Mouse (Mus musculus): Measurements from ENCODE around the gene Col11a2. TPM values are rescaled to one million over a fixed set of nuclear protein-coding genes. Genes with fewer than 3 reads are reported as not detected.

Col11a2 gene
- polyA plus RNA-seq, 1 experiment: 6.4 TPM

DNA sequence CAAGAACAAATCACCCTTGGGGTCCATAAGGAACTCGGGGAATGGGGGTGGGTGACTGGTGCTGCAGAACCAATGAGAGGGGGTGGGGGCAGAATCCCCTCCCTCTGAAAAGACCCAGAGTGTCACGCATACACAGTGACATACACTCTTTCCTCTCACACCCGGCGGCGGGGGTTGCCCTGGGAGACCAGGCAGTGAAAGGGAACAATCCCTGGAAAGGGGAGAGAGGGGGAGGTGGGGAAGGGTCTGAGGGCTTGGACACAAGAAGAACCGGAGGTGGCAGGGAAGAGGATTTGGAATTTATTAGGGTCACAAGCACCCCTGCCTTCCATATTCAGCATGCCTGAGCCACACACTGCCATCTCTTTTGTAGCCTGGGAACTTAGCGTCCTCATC lies 13.5 kb upstream of the Col11a2 start:
- Histone ChIP-seq H3K36me3 (ENCODE audit: control insufficient read depth, insufficient read depth, low read length) (peaks cover 27% of the 10 kb centered on the region), H3K27ac (ENCODE audit: insufficient read depth, low read length) (no peak overlapping the region), H3K4me3 (ENCODE audit: extremely low read depth, insufficient read depth, insufficient read length) (no peak overlapping the region), H3K27me3 (ENCODE audit: control insufficient read depth, insufficient read depth, low read length) (no peaks in the 10 kb centered on the region), H3K4me1 (ENCODE audit: control insufficient read depth, insufficient read depth, insufficient read length) (peaks cover 21% of the 10 kb centered on the region; the same call in 1 of the 2 replicates)
- DNase-seq (ENCODE audit: low read depth in 1 of 2, low spot score in 2 of 2): no peak
- 82% methylated on average over 7 of the region's 7 CpGs for WGBS
- TF ChIP-seq POLR2A (IDR thresholded peaks at IDR 0.05; ENCODE audit: low read depth, low read length): no peak
- TF ChIP-seq CTCF (IDR thresholded peaks at IDR 0.05; ENCODE audit: extremely low read depth, insufficient read depth, insufficient read length, insufficient replicate concordance): no peak

DNA sequence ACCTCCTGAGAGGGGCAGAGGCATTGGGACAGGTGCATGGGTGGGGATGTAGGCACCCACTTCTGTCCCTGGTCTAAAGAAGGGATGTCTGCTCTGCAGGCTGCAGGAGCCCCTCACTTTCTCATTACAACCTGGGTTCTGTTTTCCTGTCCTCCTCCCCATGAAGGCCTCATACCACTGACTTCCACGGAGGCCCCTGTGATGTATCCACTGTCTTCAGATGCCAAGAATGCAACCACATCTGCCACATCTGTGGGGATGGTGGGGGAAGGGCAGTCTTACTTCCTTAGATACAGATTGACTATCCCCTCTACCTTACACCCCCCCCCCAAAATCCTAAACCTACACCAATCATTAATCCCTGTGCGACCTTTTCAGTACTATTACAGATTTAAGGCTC lies 13.0 kb upstream of the Col11a2 start:
- no peaks in the 10 kb centered on the region for H3K27me3 ChIP-seq (ENCODE audit: control insufficient read depth, insufficient read depth, low read length)
- 46% methylated on average over 2 of the region's 2 CpGs for WGBS
- peaks cover 24% of the 10 kb centered on the region; the same call in 1 of the 2 replicates for H3K4me1 ChIP-seq (ENCODE audit: control insufficient read depth, insufficient read depth, insufficient read length)
- no peak overlapping the region for H3K27ac ChIP-seq (ENCODE audit: insufficient read depth, low read length)
- H3K36me3 ChIP-seq (ENCODE audit: control insufficient read depth, insufficient read depth, low read length): peaks cover 23% of the 10 kb centered on the region
- no peak for TF ChIP-seq CTCF (IDR thresholded peaks at IDR 0.05; ENCODE audit: extremely low read depth, insufficient read depth, insufficient read length, insufficient replicate concordance)
- TF ChIP-seq POLR2A (IDR thresholded peaks at IDR 0.05; ENCODE audit: low read depth, low read length): no peak
- H3K4me3 ChIP-seq (ENCODE audit: extremely low read depth, insufficient read depth, insufficient read length): no peak overlapping the region
- DNase-seq (ENCODE audit: low read depth in 1 of 2, low spot score in 2 of 2): no peak

DNA sequence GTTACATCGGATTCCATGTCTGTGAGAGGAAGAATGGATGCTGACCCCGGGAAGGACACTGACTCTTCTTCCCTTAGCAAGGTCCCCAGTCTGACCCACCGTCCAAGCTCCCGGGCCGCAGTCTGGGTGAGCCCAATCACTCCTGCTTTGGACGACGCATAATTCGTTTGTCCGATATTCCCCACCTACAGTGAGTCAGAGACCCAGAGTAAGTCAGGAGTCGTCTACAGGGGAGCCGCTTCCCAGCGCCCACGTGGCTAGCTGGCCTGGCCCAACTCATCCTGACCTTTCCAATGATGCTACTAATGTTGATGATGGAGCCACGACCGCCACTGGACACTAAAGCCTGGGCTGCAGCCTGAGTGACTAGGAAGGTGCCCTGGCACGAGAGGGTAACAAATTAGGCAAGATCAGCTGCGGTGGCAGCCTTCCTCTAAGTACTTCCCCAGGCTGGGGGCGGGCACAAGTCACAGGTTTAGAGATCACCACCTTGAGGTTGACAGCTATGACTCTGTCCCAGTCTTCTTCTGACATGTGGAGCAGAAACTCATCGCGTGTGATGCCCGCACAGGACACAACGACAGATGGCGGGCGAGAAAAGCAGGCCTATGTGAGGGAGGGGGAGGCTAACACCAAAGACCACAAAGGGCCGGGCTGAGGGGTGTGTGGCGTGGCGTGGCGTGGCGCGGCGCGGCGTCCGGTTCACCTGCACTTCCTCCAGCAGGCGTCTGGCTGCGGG lies 12.2 kb upstream of the Col11a2 start:
- H3K4me3 ChIP-seq (ENCODE audit: extremely low read depth, insufficient read depth, insufficient read length): peak overlapping the region; percentile 86
- peaks cover 24% of the 10 kb centered on the region; the same call in 1 of the 2 replicates for H3K4me1 ChIP-seq (ENCODE audit: control insufficient read depth, insufficient read depth, insufficient read length)
- DNase-seq (ENCODE audit: low read depth in 1 of 2, low spot score in 2 of 2): peak; percentile 67 to 79
- WGBS: 11% methylated on average over 36 of the region's 36 CpGs
- H3K27ac ChIP-seq (ENCODE audit: insufficient read depth, low read length): peak overlapping the region; percentile 90
- H3K27me3 ChIP-seq (ENCODE audit: control insufficient read depth, insufficient read depth, low read length): no peaks in the 10 kb centered on the region
- TF ChIP-seq POLR2A (IDR thresholded peaks at IDR 0.05; ENCODE audit: low read depth, low read length): no peak
- no peak for TF ChIP-seq CTCF (IDR thresholded peaks at IDR 0.05; ENCODE audit: extremely low read depth, insufficient read depth, insufficient read length, insufficient replicate concordance)
- peaks cover 18% of the 10 kb centered on the region for H3K36me3 ChIP-seq (ENCODE audit: control insufficient read depth, insufficient read depth, low read length)

DNA sequence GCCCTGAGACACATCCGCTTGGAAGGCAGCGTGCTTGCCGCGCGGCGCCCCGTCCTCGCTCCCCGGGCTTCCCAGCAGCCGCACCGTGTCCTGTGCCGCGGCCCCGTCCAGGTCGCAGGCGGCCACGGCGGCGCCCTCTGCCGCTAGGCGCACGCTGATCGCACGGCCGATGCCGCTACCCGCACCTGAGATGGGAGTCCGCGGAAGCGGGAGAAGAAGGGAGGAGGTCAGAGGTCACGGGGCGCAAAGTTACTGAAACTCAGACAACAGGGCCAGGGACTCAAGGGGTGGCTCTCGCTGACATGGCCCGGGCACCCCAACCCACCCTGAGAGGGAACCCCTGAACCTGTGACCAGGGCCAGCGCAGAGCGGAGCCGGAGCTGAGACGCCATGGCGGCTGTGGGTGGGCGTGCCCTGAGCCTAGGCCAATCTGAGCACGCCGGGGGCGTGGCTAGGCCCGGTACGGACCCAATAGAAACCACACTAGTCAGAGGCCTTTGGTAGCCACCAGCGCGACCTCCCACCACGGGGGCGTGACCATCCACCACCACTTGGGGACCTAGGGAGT lies 11.5 kb upstream of the Col11a2 start, which contains the start of gene H2-Ke6:
TSS of gene H2-Ke6 (minus strand) at position 405 of the 568 bp plus-strand sequence.
- Histone ChIP-seq H3K36me3 (ENCODE audit: control insufficient read depth, insufficient read depth, low read length) (peaks cover 14% of the 10 kb centered on the region), H3K4me3 (ENCODE audit: extremely low read depth, insufficient read depth, insufficient read length) (peak within 1 kb of the TSS; percentile 86), H3K27ac (ENCODE audit: insufficient read depth, low read length) (peak within 1 kb of the TSS; percentile 90), H3K27me3 (ENCODE audit: control insufficient read depth, insufficient read depth, low read length) (no peaks in the 10 kb centered on the region), H3K4me1 (ENCODE audit: control insufficient read depth, insufficient read depth, insufficient read length) (peaks cover 24% of the 10 kb centered on the region; the same call in 1 of the 2 replicates)
- under 1% methylated on average over 47 of the region's 49 CpGs for WGBS
- DNase-seq (ENCODE audit: low read depth in 1 of 2, low spot score in 2 of 2): peak; percentile 80 to 92
- TF ChIP-seq POLR2A (IDR thresholded peaks at IDR 0.05; ENCODE audit: low read depth, low read length): peak; percentile 71
- TF ChIP-seq CTCF (IDR thresholded peaks at IDR 0.05; ENCODE audit: extremely low read depth, insufficient read depth, insufficient read length, insufficient replicate concordance): 0 out of 2 replicates have a peak, but pooled peaks have one; percentile 2

DNA sequence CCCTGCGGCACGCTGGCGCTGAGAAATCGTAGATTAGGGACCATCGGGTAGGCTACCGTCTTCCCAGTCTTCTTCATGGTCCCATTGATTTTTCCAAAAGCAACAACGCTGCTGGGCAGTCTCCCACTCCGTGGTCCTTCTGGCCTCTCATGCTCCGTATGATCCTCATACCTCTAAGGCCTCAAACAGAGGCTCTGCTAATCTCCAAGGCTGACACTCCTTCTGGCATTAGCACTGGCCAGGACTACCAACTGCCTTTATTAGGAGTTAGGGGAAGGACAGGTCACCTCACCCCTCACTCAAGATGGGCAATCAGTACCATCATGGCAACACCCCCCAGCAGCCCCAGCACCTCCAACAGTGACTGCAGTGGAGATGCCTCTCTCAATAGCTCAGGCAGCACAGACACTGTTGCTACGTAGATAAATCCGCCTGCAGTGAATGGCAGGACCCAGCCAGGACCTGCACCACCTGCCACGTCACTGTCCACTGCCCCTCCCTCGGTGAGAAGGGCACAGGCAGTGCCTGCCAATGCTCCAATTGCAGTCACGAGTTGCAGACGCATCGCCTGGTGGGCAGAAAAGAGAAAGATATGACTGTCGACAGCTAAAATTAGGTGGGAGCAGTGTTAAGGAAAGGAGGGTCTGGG lies 10.6 kb upstream of the Col11a2 start:
- H3K4me1 ChIP-seq (ENCODE audit: control insufficient read depth, insufficient read depth, insufficient read length): peaks cover 27% of the 10 kb centered on the region; the same call in 1 of the 2 replicates
- WGBS: 92% methylated on average over 17 of the region's 17 CpGs

DNA sequence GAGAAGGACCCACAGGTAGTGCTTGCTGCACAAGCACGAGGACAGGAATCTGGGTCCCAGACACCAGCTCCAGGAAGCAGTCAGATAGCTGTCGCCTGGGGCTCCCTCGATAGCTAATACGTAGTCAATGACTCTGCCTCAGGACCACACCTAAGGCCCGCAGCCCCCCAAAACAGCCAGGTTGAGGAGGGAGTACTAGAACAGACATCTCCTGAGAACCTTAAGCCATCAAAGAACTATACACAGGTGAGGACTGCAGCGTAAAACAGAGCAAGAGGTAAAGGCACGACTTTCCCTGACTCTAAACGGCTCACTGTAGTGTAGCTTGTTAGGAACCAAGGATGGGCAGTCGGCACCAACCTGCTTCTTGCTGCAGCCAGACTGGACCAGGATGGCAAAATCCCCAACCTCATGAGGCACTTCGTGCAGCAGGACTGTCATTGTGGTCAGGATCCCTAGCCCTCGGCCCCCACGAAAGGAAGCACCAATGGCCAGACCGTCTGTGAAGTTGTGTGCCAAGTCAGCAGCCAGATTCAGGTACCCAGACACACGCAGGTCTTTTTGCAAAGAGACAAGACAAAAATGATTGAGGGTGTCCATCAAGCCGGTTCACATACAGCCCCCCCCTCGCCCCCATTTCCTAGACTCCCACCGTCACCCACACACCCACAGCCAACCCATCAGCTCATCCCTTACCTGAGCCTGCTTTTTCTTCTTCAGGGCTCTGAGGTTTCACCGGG lies 9.9 kb upstream of the Col11a2 start:
- no peak overlapping the region for H3K4me3 ChIP-seq (ENCODE audit: extremely low read depth, insufficient read depth, insufficient read length)
- peaks cover 16% of the 10 kb centered on the region for H3K36me3 ChIP-seq (ENCODE audit: control insufficient read depth, insufficient read depth, low read length)
- WGBS: 86% methylated on average over 18 of the region's 18 CpGs
- no peak for DNase-seq (ENCODE audit: low read depth in 1 of 2, low spot score in 2 of 2)
- H3K4me1 ChIP-seq (ENCODE audit: control insufficient read depth, insufficient read depth, insufficient read length): peaks cover 27% of the 10 kb centered on the region; the same call in 1 of the 2 replicates
- no peak overlapping the region for H3K27ac ChIP-seq (ENCODE audit: insufficient read depth, low read length)
- TF ChIP-seq CTCF (IDR thresholded peaks at IDR 0.05; ENCODE audit: extremely low read depth, insufficient read depth, insufficient read length, insufficient replicate concordance) (no peak), POLR2A (IDR thresholded peaks at IDR 0.05; ENCODE audit: low read depth, low read length) (no peak)
- H3K27me3 ChIP-seq (ENCODE audit: control insufficient read depth, insufficient read depth, low read length): no peaks in the 10 kb centered on the region

More for the DNA sequence above, 10.6 kb upstream of the Col11a2 start:
- Histone ChIP-seq H3K27ac (ENCODE audit: insufficient read depth, low read length) (no peak overlapping the region), H3K27me3 (ENCODE audit: control insufficient read depth, insufficient read depth, low read length) (no peaks in the 10 kb centered on the region), H3K4me3 (ENCODE audit: extremely low read depth, insufficient read depth, insufficient read length) (no peak overlapping the region), H3K36me3 (ENCODE audit: control insufficient read depth, insufficient read depth, low read length) (peaks cover 14% of the 10 kb centered on the region)
- DNase-seq (ENCODE audit: low read depth in 1 of 2, low spot score in 2 of 2): no peak
- TF ChIP-seq CTCF (IDR thresholded peaks at IDR 0.05; ENCODE audit: extremely low read depth, insufficient read depth, insufficient read length, insufficient replicate concordance) (no peak), POLR2A (IDR thresholded peaks at IDR 0.05; ENCODE audit: low read depth, low read length) (no peak)
